Mouse (Mus musculus): ENCODE measurements around the gene Slc24a5. TPM values are rescaled to one million over a fixed set of nuclear protein-coding genes. Genes with fewer than 3 reads are reported as not detected.
"Not testable (repeated sequence)": the region's sequence is repeated elsewhere in the genome, so short reads cannot be mapped to it uniquely, and the experiment has no call there.

The Slc24a5 gene
- total RNA-seq, 2 experiments from 2014 or later: 0.23 to 0.27 TPM

DNA sequence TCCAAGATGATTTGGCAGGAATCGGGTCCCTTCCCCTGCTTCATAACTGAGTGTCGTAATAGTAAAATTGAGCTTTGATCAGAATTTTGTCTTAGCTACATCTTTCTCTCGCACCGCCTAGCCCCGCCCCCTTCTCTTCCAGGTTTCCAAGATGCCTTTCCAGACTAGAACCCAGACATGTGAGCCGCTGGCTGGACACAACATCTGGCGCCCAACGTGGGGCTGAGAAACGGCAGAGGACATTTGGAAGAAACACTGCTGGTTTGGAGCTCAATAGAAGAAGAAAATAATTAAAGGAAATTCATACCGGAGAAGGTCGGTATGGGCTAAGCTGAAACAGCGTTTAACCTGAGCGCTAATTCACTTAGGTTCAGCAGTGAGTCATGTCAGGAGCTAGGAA, 36.6 kb downstream of the Slc24a5 start:
- intact Hi-C loops (cut with DNase I); DNase-seq (ENCODE audit: low spot score in 2 of 2): not testable (repeated sequence)

- DNase-seq (ENCODE audit: low spot score in 2 of 2); intact Hi-C loops (cut with DNase I): not testable (repeated sequence)
These were observed 38.6 kb downstream of the Slc24a5 start for GRCm38 (mm10) chr2:125106536-125106935.

GRCm38 (mm10) chr2:125119381-125120110, 51.6 kb downstream of the Slc24a5 start:
- intact Hi-C loops (cut with DNase I): no loop called here
- peak; percentile 31 to 75 for DNase-seq (ENCODE audit: low spot score in 2 of 2)

DNA sequence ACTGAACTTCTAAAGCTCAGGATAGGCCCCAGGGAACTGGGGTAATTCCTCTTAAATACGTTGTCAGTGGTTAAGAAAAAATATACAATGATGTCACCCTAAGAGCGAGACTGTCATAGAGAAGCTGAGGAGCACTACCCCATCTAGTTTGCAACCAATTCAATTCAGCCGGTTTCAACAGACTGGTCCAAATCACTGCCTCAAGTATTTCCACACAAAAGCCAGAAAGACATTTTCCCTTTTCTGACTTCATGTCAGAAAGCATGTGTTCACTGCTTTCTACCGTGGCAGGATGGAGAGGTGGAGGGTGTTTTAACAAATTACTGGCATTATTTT, 54.3 kb downstream of the Slc24a5 start:
- DNase-seq (ENCODE audit: low spot score in 2 of 2): no peak
- intact Hi-C loops (cut with DNase I): no loop called here

DNA sequence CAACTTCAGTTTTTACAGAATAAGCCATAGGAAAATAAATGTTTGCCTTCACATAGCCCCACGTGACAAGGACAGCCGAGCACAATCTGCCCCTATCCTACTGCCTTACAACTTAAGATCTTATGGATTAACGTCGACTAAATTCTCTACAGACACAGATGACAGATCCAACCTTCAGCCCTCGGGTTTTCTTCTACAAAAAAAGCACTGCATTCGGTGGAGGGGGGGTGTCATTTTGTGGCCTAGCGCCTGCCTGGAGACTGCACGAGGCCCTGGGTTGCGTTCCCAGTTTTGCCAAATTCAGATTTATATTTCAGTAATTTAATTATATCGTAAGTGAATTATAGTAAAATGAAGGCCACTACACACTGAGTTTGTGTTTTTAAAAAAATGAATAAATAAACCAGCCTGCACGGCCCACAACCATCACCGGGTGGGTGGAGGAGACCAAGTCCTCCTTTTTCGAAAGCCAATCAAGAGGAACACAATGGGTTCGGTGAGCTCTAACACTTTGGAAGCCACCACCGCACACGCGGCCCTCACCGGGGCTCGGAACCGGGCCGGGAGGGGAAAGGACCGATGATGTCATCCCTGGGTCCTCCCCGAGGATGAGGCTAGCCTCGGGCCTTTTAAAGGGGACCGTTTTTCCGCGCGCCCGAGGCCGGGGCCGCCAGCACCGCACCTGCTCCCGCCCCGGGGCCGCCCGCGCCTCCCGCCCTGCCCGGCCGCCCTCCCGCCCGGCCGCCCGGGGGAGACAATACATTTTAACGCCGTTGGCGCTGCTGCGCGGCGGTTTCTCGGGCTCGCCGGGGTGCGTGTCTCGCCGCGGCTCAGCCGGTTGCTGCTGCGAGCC, 54.9 kb downstream of the Slc24a5 start:
- intact Hi-C loops (cut with DNase I): no loop called here
- DNase-seq (ENCODE audit: low spot score in 2 of 2): peak; percentile 58 to 64

GRCm38 (mm10) chr2:125123477-125123852, 55.5 kb downstream of the Slc24a5 start, which contains the start of gene Myef2:
Gene Myef2, minus strand, starts transcription at chr2:125123661.
- DNase-seq (ENCODE audit: low spot score in 2 of 2): peak; percentile 76 to 82
- intact Hi-C loops (cut with DNase I): no loop called here

GRCm38 (mm10) chr2:125125824-125126223, 57.9 kb downstream of the Slc24a5 start:
- no peak for DNase-seq (ENCODE audit: low spot score in 2 of 2)
- intact Hi-C loops (cut with DNase I): no loop called here

GRCm38 (mm10) chr2:125126792-125127191, 58.9 kb downstream of the Slc24a5 start:
- intact Hi-C loops (cut with DNase I): no loop called here

GRCm38 (mm10) chr2:125134113-125134512, 66.2 kb downstream of the Slc24a5 start:
- intact Hi-C loops (cut with DNase I): no loop called here
- DNase-seq (ENCODE audit: low spot score in 2 of 2): no peak

More at GRCm38 (mm10) chr2:125126792-125127191, 58.9 kb downstream of the Slc24a5 start:
- no peak for DNase-seq (ENCODE audit: low spot score in 2 of 2)

DNA sequence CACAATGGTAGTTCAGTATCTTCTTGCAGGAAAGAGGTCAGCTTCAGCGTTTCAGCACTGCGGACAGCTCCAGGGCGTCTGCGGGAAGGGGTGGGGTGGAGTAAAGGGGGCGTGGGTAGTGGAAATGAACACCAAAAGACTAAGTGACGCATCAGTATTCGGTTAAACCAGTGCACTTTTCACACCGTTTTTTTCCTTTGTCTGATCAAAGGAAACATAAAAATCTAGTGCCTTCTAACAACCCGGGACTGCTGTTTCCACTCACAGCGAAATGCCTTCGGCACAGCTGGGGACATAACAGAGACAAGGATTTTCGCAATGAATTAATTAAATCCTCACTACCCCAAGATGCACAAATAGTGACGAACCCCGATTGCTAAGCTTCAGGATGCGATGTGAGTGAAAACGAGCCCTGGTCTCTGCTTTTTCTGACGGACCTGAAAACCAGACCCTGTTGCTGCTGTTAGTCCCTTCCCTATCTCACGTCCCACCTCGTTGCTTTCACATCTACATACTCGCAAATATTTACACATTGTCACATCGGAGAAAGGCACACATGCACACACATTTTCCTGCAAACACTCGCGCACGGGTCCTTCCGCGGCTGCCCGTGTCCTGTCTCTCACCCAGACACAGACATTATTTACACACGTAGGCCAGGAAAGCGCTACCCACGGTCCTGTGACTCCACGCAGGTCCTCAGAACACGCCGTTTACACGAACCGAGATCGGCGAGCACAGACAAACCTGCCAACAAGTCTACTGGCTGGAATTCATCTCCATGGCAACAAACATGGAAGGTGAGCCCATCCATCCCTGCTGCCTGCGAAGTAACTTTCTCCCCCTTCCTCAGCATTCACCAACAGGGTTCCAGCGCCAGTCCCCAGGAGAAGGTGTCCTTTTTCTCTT, 68.2 kb downstream of the Slc24a5 start, which contains the start of gene Ctxn2:
Gene Ctxn2, plus strand, starts transcription at position 790 of the 909 bp plus-strand sequence.
- DNase-seq (ENCODE audit: low spot score in 2 of 2): peak; percentile 60 to 62
- intact Hi-C loops (cut with DNase I): no loop called here

- intact Hi-C loops (cut with DNase I): no loop called here
- DNase-seq (ENCODE audit: low spot score in 2 of 2): no peak
These were observed 68.9 kb downstream of the Slc24a5 start for GRCm38 (mm10) chr2:125136846-125137245.

Other genes with a start within 250 kb of the Slc24a5 start
- 10 to 100 TPM; 89.4 to 90.8 TPM for gene Myef2, start 55.5 kb downstream of the Slc24a5 start, total RNA-seq (2021)
- 1 to 10 TPM; 7.9 to 8.4 TPM for gene Ctxn2, start 68.6 kb downstream of the Slc24a5 start, total RNA-seq (2021)
- not detected for gene Slc12a1, start 84.4 kb downstream of the Slc24a5 start, total RNA-seq (2021)
- gene Dut, start 179.1 kb downstream of the Slc24a5 start, total RNA-seq (2021): 10 to 100 TPM; 23.2 to 23.7 TPM